Mouse (Mus musculus): ENCODE data around the gene Skil. TPM values are rescaled to one million over a fixed set of nuclear protein-coding genes. Genes with fewer than 3 reads are reported as not detected.
A peak's percentile ranks its signal among the peaks of the same experiment; 100 is the strongest.

Gene Skil
- total and polyA plus RNA-seq, 2 experiments, result 2.0 to 5.8 TPM

GRCm38 (mm10) chr3:31054888-31055287 is 40.0 kb upstream of the Skil start:
- Histone ChIP-seq H3K36me3 (ENCODE audit: control insufficient read depth, insufficient read depth, low read length) (peaks cover 4% of the 10 kb centered on the region; the same call in 1 of the 2 replicates), H3K9ac (ENCODE audit: low read depth, low read length) (no peak overlapping the region), H3K27ac (replicated peaks; ENCODE audit: insufficient read depth, low read depth, low read length) (no peak overlapping the region), H3K27me3 (ENCODE audit: control insufficient read depth, insufficient read depth, low read length) (no peaks in the 10 kb centered on the region), H3K79me2 (ENCODE audit: control insufficient read depth, insufficient read depth, low read length) (no peaks in the 10 kb centered on the region), H3K4me1 (ENCODE audit: control insufficient read depth, insufficient read depth, low read length) (no peaks in the 10 kb centered on the region), H3K4me3 (ENCODE audit: insufficient read depth, low read depth, low read length) (no peak overlapping the region)
- no peak for DNase-seq (ENCODE audit: extremely low read depth, low read depth, low spot score)
- TF ChIP-seq POLR2A (IDR thresholded peaks at IDR 0.05; ENCODE audit: extremely low read depth, insufficient read depth, low read length), result no peak
- TF ChIP-seq CTCF (IDR thresholded peaks at IDR 0.05; ENCODE audit: low read depth, low read length), result no peak
- WGBS, result 89% methylated on average over 8 of the region's 8 CpGs

- no peaks in the 10 kb centered on the region for H3K79me2 ChIP-seq (ENCODE audit: control insufficient read depth, insufficient read depth, low read length)
- WGBS, result 15% methylated on average over 17 of the region's 17 CpGs
- DNase-seq (ENCODE audit: extremely low read depth, low read depth, low spot score), result peak; percentile 12
- TF ChIP-seq POLR2A (IDR thresholded peaks at IDR 0.05; ENCODE audit: extremely low read depth, insufficient read depth, low read length) (no peak), CTCF (IDR thresholded peaks at IDR 0.05; ENCODE audit: low read depth, low read length) (no peak)
- no peaks in the 10 kb centered on the region for H3K4me1 ChIP-seq (ENCODE audit: control insufficient read depth, insufficient read depth, low read length)
- H3K9ac ChIP-seq (ENCODE audit: low read depth, low read length), result 0 out of 2 replicates have a peak overlapping the region, but pooled peaks have one; percentile 5
- no peaks in the 10 kb centered on the region for H3K27me3 ChIP-seq (ENCODE audit: control insufficient read depth, insufficient read depth, low read length)
- H3K4me3 ChIP-seq (ENCODE audit: insufficient read depth, low read depth, low read length), result peak overlapping the region; percentile 40
- H3K36me3 ChIP-seq (ENCODE audit: control insufficient read depth, insufficient read depth, low read length), result peaks cover 2% of the 10 kb centered on the region; the same call in 1 of the 2 replicates
- H3K27ac ChIP-seq (replicated peaks; ENCODE audit: insufficient read depth, low read depth, low read length), result no peak overlapping the region
Observed at GRCm38 (mm10) chr3:31056047-31056650, 38.7 kb upstream of the Skil start.

GRCm38 (mm10) chr3:31056651-31057627 is 37.9 kb upstream of the Skil start:
- DNase-seq (ENCODE audit: extremely low read depth, low read depth, low spot score), result peak; percentile 86
- peak overlapping the region; percentile 29 for H3K27ac ChIP-seq (replicated peaks; ENCODE audit: insufficient read depth, low read depth, low read length)
- peak overlapping the region; percentile 29 for H3K9ac ChIP-seq (ENCODE audit: low read depth, low read length)
- peak overlapping the region; percentile 40 for H3K4me3 ChIP-seq (ENCODE audit: insufficient read depth, low read depth, low read length)
- TF ChIP-seq POLR2A (IDR thresholded peaks at IDR 0.05; ENCODE audit: extremely low read depth, insufficient read depth, low read length) (no peak), CTCF (IDR thresholded peaks at IDR 0.05; ENCODE audit: low read depth, low read length) (peak; percentile 71)
- no peaks in the 10 kb centered on the region for H3K36me3 ChIP-seq (ENCODE audit: control insufficient read depth, insufficient read depth, low read length)
- no peaks in the 10 kb centered on the region for H3K4me1 ChIP-seq (ENCODE audit: control insufficient read depth, insufficient read depth, low read length)
- WGBS, result under 1% methylated on average over 30 of the region's 30 CpGs
- no peaks in the 10 kb centered on the region for H3K79me2 ChIP-seq (ENCODE audit: control insufficient read depth, insufficient read depth, low read length)
- H3K27me3 ChIP-seq (ENCODE audit: control insufficient read depth, insufficient read depth, low read length), result no peaks in the 10 kb centered on the region

GRCm38 (mm10) chr3:31060745-31061102 is 34.1 kb upstream of the Skil start:
- Histone ChIP-seq H3K9ac (ENCODE audit: low read depth, low read length) (no peak overlapping the region), H3K4me3 (ENCODE audit: insufficient read depth, low read depth, low read length) (no peak overlapping the region), H3K27me3 (ENCODE audit: control insufficient read depth, insufficient read depth, low read length) (no peaks in the 10 kb centered on the region), H3K4me1 (ENCODE audit: control insufficient read depth, insufficient read depth, low read length) (no peaks in the 10 kb centered on the region), H3K27ac (replicated peaks; ENCODE audit: insufficient read depth, low read depth, low read length) (peak overlapping the region; percentile 23; the same call in 1 of the 2 replicates), H3K79me2 (ENCODE audit: control insufficient read depth, insufficient read depth, low read length) (no peaks in the 10 kb centered on the region), H3K36me3 (ENCODE audit: control insufficient read depth, insufficient read depth, low read length) (no peaks in the 10 kb centered on the region)
- 80% methylated on average over 8 of the region's 8 CpGs for WGBS
- TF ChIP-seq POLR2A (IDR thresholded peaks at IDR 0.05; ENCODE audit: extremely low read depth, insufficient read depth, low read length) (no peak), CTCF (IDR thresholded peaks at IDR 0.05; ENCODE audit: low read depth, low read length) (no peak)
- no peak for DNase-seq (ENCODE audit: extremely low read depth, low read depth, low spot score)

- H3K4me3 ChIP-seq (ENCODE audit: insufficient read depth, low read depth, low read length), result peak overlapping the region; percentile 12
- H3K4me1 ChIP-seq (ENCODE audit: control insufficient read depth, insufficient read depth, low read length), result no peaks in the 10 kb centered on the region
- H3K36me3 ChIP-seq (ENCODE audit: control insufficient read depth, insufficient read depth, low read length), result no peaks in the 10 kb centered on the region
- no peaks in the 10 kb centered on the region for H3K27me3 ChIP-seq (ENCODE audit: control insufficient read depth, insufficient read depth, low read length)
- TF ChIP-seq POLR2A (IDR thresholded peaks at IDR 0.05; ENCODE audit: extremely low read depth, insufficient read depth, low read length), result no peak
- TF ChIP-seq CTCF (IDR thresholded peaks at IDR 0.05; ENCODE audit: low read depth, low read length), result no peak
- H3K9ac ChIP-seq (ENCODE audit: low read depth, low read length), result no peak overlapping the region
- H3K27ac ChIP-seq (replicated peaks; ENCODE audit: insufficient read depth, low read depth, low read length), result peak overlapping the region; percentile 23
- no peak for DNase-seq (ENCODE audit: extremely low read depth, low read depth, low spot score)
- WGBS, result 74% methylated on average over 20 of the region's 20 CpGs
- no peaks in the 10 kb centered on the region for H3K79me2 ChIP-seq (ENCODE audit: control insufficient read depth, insufficient read depth, low read length)
Observed at GRCm38 (mm10) chr3:31061103-31061785, 33.6 kb upstream of the Skil start.

Data from liver, adult 2 months (tissue).